Mouse (Mus musculus) layer of hippocampus, adult 11-12 months (tissue): Measurements from ENCODE around the gene Skint11.
"Not testable (repeated sequence)": the region's sequence is repeated elsewhere in the genome, so short reads cannot be mapped to it uniquely, and the experiment has no call there.

Source experiments
- DNase-seq: peaks from one replicate; pipeline ENCODE4 v3.0.0; 2022; ENCODE audit warnings: low spot score

Skint11 gene

DNA sequence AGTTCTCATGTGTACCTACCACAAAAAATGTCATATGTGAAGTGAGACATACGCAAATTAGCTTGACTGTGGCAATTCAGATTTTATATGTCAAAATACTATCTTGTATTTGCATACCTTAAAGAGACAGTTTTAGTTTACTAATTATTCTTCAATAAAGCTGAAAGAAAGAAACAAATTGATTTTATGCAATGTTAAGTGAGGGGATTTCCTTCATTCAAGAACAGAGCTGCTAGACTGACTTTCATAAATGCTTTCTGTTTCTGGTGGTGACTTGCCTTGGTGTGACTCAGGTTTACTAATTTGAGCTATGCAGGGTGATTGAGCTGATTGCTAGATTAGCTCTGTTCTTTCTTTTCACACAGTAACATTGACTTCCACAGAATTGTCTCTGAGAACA is at the start of gene Skint11:
Gene Skint11 (plus strand): TSS at position 301 of the 400 bp plus-strand sequence.
- no peak for DNase-seq

DNA sequence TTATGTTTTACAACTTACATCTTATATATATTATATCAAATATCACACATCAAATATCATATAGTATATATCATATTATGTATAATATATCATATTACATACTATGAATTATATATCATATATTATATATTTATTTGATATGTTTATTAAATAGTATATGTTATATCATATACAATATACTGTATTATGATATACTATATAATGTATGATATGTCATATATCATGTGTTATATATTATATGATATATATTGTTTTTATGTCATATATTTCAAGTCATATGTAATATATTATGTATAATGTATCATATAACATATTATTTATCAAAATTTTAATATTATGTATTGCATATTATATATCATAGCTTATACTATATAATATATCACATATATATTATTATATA is 2.0 kb upstream of the Skint11 start:
- DNase-seq, result no peak

DNA sequence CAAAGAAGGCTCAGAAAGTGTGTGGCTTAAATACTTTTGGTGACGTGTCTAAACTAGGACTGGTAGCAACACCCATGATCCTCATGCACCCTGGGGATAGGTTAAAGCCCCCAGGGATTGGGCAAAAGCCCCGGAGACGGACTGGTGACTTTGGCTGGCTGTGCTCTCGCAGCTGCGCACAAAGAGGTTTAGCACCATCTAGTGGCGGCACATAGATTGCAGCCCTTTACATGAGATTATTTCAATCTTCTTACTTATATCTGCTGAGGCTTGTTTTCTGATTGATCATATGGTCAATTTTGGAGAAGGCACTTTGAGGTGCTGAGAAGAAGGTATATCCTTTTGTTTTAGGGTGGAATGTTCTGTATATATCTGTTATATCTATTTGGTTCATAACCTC is 9.7 kb downstream of the Skint11 start:
- peak; percentile 1 for DNase-seq

- DNase-seq, result not testable (repeated sequence)
These were observed 93.7 kb downstream of the Skint11 start for GRCm38 (mm10) chr4:114256906-114257305.
